Mouse (Mus musculus) olfactory bulb, adult 2 months (tissue): ENCODE data around the gene Tyw3. TPM values are rescaled to one million over a fixed set of nuclear protein-coding genes. Genes with fewer than 3 reads are reported as not detected.

ENCODE experiments used
- H3K27ac ChIP-seq: fragments of 200-500 bp; 2 replicates; pipeline ENCODE4 v1.5.1; 2012; ENCODE audit warnings: low read depth, low read length; ENCODE audit not compliant: insufficient read depth
- H3K4me1 ChIP-seq: fragments of 200-500 bp; 2 replicates; pipeline ENCODE4 v1.6.1; 2012; ENCODE audit warnings: low read length; ENCODE audit not compliant: control insufficient read depth, insufficient read depth
- H3K4me3 ChIP-seq: fragments of 200-500 bp; 2 replicates; pipeline ENCODE4 v1.5.1; 2012; ENCODE audit warnings: mild to moderate bottlenecking, low read depth, low read length, moderate library complexity; ENCODE audit not compliant: insufficient read depth
- CTCF ChIP-seq: fragments of 200-500 bp; IDR thresholded peaks from 2 replicates; pipeline ENCODE4 v1.5.1; 2012; ENCODE audit warnings: low read depth, mild to moderate bottlenecking, low read length, moderate library complexity; ENCODE audit not compliant: insufficient read depth
- POLR2A ChIP-seq: fragments of 200-500 bp; IDR thresholded peaks from 2 replicates; pipeline ENCODE4 v1.6.1; 2012; ENCODE audit warnings: mild to moderate bottlenecking, low read depth, low read length, moderate library complexity; ENCODE audit not compliant: insufficient read depth
- WGBS: fragments of 180-500 bp; shearing (Covaris S2); methylation state at CpG from one replicate; pipeline ENCODE4 v1.1.7; 2018; 5-methylcytosine and 5-hydroxymethylcytosine counted together
- polyA plus RNA-seq: library from polyadenylated mRNA; stranded (reverse); fragments of >200 nt; gene quantifications from 2 replicates; pipeline ENCODE4 v1.2.4, GENCODE M21; 2012; ENCODE audit warnings: low replicate concordance; ENCODE audit not compliant: missing spikeins, insufficient read depth, insufficient read length

The Tyw3 gene
- polyA plus RNA-seq, 1 experiment: not detected

GRCm38 (mm10) chr3:154540086-154540911 lies 56.6 kb downstream of the Tyw3 start:
- TF ChIP-seq POLR2A: no peak
- H3K27ac ChIP-seq: no peak overlapping the region
- H3K4me3 ChIP-seq: no peak overlapping the region
- WGBS: 73% methylated on average over 10 of the region's 10 CpGs
- no peaks in the 10 kb centered on the region for H3K4me1 ChIP-seq

- Histone ChIP-seq H3K4me3 (no peak overlapping the region), H3K27ac (no peak overlapping the region), H3K4me1 (no peaks in the 10 kb centered on the region)
- no peak for TF ChIP-seq POLR2A
- TF ChIP-seq CTCF: no peak
- WGBS: 88% methylated on average over 5 of the region's 5 CpGs
These were observed 60.8 kb downstream of the Tyw3 start for GRCm38 (mm10) chr3:154536134-154536533.

- Histone ChIP-seq H3K4me1 (no peaks in the 10 kb centered on the region), H3K4me3 (no peak overlapping the region), H3K27ac (no peak overlapping the region)
- WGBS: 89% methylated on average over 5 of the region's 5 CpGs
- TF ChIP-seq CTCF: no peak
- no peak for TF ChIP-seq POLR2A
These were observed 63.7 kb downstream of the Tyw3 start for GRCm38 (mm10) chr3:154533246-154533645.

GRCm38 (mm10) chr3:154528973-154529372 lies 67.9 kb downstream of the Tyw3 start:
- no peak for TF ChIP-seq CTCF
- no peak for TF ChIP-seq POLR2A
- WGBS: 58% methylated on average over 5 of the region's 5 CpGs

GRCm38 (mm10) chr3:154526610-154527009 lies 70.3 kb downstream of the Tyw3 start:
- Histone ChIP-seq H3K4me1 (no peaks in the 10 kb centered on the region), H3K27ac (no peak overlapping the region), H3K4me3 (no peak overlapping the region)
- WGBS: 46% methylated on average over 6 of the region's 6 CpGs
- TF ChIP-seq CTCF: no peak
- no peak for TF ChIP-seq POLR2A

More at GRCm38 (mm10) chr3:154528973-154529372, 67.9 kb downstream of the Tyw3 start:
- Histone ChIP-seq H3K27ac (no peak overlapping the region), H3K4me1 (no peaks in the 10 kb centered on the region), H3K4me3 (no peak overlapping the region)

Other genes with a start within 250 kb of the Tyw3 start
- gene Cryz, start 393 bp downstream of the Tyw3 start, polyA plus RNA-seq: not detected in 2 replicates
- gene Erich3, start 66.8 kb upstream of the Tyw3 start, polyA plus RNA-seq: not detected in 2 replicates